Mouse (Mus musculus) forebrain, embryonic 12.5 days (tissue): Measurements from ENCODE around the gene Defb7. TPM values are rescaled to one million over a fixed set of nuclear protein-coding genes. Genes with fewer than 3 reads are reported as not detected.

Experiments
- ATAC-seq: fragments of 200-750 bp; cut with Nextera tagmentation; 2 replicates; pipeline ENCODE4 v1.8.0; 2017; ENCODE audit warnings: moderate TSS enrichment; ENCODE audit not compliant: low FRiP score
- H3K27ac ChIP-seq: fragments of 300-500 bp; sonication (generic); 2 replicates; pipeline ENCODE4 v1.5.1; 2016; ENCODE audit warnings: mild to moderate bottlenecking
- H3K27me3 ChIP-seq: fragments of 300-500 bp; sonication (generic); 2 replicates; pipeline ENCODE4 v1.6.1; 2016; ENCODE audit warnings: mild to moderate bottlenecking
- H3K36me3 ChIP-seq: fragments of 300-500 bp; sonication (generic); replicated peaks from 2 replicates; pipeline ENCODE4 v1.6.1; 2016; ENCODE audit warnings: mild to moderate bottlenecking
- H3K4me1 ChIP-seq: fragments of 300-500 bp; sonication (generic); 2 replicates; pipeline ENCODE4 v1.6.1; 2016
- H3K4me2 ChIP-seq: fragments of 300-500 bp; sonication (generic); 2 replicates; pipeline ENCODE4 v1.6.1; 2016; ENCODE audit warnings: mild to moderate bottlenecking, moderate library complexity
- H3K4me3 ChIP-seq: fragments of 300-500 bp; sonication (generic); replicated peaks from 2 replicates; pipeline ENCODE4 v1.5.1; 2016; ENCODE audit warnings: mild to moderate bottlenecking
- H3K9ac ChIP-seq: fragments of 300-500 bp; sonication (generic); 2 replicates; pipeline ENCODE4 v1.6.1; 2016; ENCODE audit warnings: mild to moderate bottlenecking
- H3K9me3 ChIP-seq: fragments of 300-500 bp; sonication (generic); 2 replicates; pipeline ENCODE4 v1.6.1; 2016
- WGBS: fragments of 180-500 bp; shearing (Covaris S2); methylation state at CpG from one replicate; pipeline ENCODE4 v1.1.7; 2016; 5-methylcytosine and 5-hydroxymethylcytosine counted together
- microRNA-seq: library from miRNA; unstranded; fragments of <30 nt; microRNA quantifications from one replicate; pipeline ENCODE4, GENCODE M21; 2017
- polyA plus RNA-seq: library from polyadenylated mRNA; unstranded; fragments of >200 nt; fragmentation: Nextera tagmentation; extraction: Ambion mirVana; gene quantifications from 2 replicates; pipeline ENCODE4 v1.2.1, GENCODE M21; 2016

Defb7 gene
- polyA plus RNA-seq, result not detected in 2 replicates

DNA sequence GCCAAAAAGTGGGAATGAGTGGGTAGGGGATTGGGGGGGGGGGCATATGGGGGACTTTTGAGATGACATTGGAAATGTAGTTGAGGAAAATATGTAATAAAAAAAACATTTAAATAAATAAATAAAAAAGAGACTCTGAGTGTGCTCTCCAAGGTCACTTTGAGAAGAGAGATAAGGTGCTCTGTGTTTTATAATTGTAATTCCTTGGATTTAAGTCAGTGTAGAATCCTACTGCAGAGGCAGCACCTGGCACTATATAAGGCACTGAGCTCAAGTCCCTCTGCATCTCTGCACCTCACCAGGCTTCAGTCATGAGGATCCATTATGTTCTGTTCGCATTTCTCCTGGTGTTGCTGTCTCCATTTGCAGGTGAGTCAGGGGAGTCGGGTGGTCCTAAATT is at the start of gene Defb7:
Defb7 (plus strand) TSS at position 301 of the 400 bp plus-strand sequence.
- Histone ChIP-seq H3K27me3 (no peaks in the 10 kb centered on the region), H3K27ac (no peak within 1 kb of the TSS), H3K4me2 (no peak within 1 kb of the TSS), H3K36me3 (no peaks in the 10 kb centered on the region), H3K4me3 (no peak within 1 kb of the TSS), H3K4me1 (no peaks in the 10 kb centered on the region), H3K9me3 (peaks cover under 1% of the 10 kb centered on the region), H3K9ac (no peak within 1 kb of the TSS)
- 96% methylated on average over 2 of the region's 2 CpGs for WGBS
- no peak for ATAC-seq

DNA sequence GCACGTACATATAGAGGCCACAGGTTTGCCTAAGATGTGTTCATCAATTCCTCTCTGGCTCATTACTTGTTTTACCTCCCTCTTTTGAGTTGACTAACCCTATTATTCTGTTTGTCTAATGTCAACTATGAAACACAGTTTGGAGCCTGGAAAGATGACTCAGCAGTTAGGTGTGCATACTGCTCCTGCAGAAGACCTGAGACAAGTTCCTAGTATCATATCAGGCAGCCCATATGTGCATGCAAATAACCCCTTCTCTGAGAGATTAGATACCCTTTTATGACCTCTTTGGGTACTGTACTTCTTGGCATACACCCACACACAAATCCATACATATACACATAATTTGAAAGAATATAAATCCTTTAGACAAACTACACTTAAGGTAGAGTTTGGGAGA is 48.5 kb upstream of the Defb7 start:
- Histone ChIP-seq H3K36me3 (no peaks in the 10 kb centered on the region), H3K27me3 (no peaks in the 10 kb centered on the region), H3K9me3 (no peaks in the 10 kb centered on the region; the same call in 1 of the 2 replicates), H3K9ac (no peak overlapping the region), H3K4me2 (no peak overlapping the region), H3K27ac (no peak overlapping the region), H3K4me3 (no peak overlapping the region), H3K4me1 (no peaks in the 10 kb centered on the region)
- ATAC-seq, result no peak
- 68% methylated on average over 1 of the region's 1 CpGs for WGBS

DNA sequence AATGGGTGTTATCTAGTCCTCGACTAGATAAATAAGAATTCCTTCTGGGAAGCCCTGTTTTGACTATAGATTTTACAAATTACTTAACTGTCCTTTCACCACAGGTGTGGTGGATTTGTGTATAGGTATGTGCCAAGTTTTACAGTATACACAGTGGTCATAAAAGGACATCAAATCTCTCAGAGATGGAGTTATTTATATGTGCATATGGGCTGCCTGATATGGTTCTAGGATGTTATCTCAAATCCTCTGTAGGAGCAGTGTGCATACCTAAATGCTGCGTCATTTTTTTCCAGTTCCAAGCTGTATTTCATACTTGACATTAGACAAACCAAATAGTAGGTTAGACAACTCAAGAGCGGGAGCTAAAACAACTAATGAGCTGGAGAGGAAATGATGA is 33.5 kb upstream of the Defb7 start:
- no peak overlapping the region for H3K9ac ChIP-seq
- no peak for ATAC-seq
- H3K27ac ChIP-seq, result no peak overlapping the region
- 77% methylated on average over 3 of the region's 3 CpGs for WGBS
- H3K27me3 ChIP-seq, result no peaks in the 10 kb centered on the region
- H3K4me2 ChIP-seq, result no peak overlapping the region
- no peaks in the 10 kb centered on the region for H3K36me3 ChIP-seq
- H3K9me3 ChIP-seq, result peaks cover 4% of the 10 kb centered on the region; the same call in 1 of the 2 replicates
- H3K4me1 ChIP-seq, result no peaks in the 10 kb centered on the region
- H3K4me3 ChIP-seq, result no peak overlapping the region

DNA sequence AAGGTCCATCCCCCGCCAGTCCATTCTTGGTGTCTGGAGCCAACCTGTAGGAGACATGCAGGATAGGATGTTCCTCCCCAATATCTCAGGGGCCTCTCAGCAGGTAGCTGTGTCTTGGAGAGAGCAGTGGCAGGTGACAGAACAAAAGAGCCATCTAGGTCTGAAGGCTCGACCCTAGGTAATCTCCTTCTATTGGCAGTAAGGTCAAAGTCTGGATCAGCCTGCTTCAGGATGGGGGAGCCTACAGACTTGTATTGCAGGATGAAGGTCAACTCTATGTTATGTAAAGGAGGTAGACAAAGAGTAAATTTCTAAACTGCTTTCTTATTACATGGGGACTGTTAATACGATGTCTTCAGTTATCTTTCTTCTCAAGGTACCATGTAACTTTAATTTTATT is 25.9 kb upstream of the Defb7 start:
- no peaks in the 10 kb centered on the region for H3K27me3 ChIP-seq
- ATAC-seq, result no peak
- 75% methylated on average over 3 of the region's 3 CpGs for WGBS
- no peak overlapping the region for H3K4me2 ChIP-seq
- H3K4me1 ChIP-seq, result no peaks in the 10 kb centered on the region
- H3K9me3 ChIP-seq, result no peaks in the 10 kb centered on the region
- no peaks in the 10 kb centered on the region for H3K36me3 ChIP-seq
- no peak overlapping the region for H3K9ac ChIP-seq
- no peak overlapping the region for H3K27ac ChIP-seq
- no peak overlapping the region for H3K4me3 ChIP-seq

DNA sequence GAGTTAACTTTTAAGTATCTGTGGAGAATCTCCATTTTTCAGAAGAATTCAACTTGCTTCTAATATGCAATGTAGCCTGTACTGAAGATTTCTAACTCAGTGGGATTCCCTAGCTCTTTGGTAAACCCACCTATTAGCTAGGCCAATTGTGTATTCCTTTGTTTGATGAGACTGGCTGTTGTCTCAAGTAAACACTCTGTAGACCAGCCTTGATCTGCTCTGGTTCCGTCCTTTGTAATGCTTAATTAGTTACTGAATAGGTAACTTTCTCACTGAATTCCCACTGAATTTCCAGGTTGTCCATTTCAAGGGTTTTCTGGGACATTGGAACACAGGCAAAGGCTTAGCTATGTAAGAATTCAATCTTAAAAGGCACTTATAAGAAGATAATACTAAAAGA is 5.6 kb downstream of the Defb7 start:
- WGBS, result 72% methylated on average over 1 of the region's 1 CpGs
- Histone ChIP-seq H3K27me3 (no peaks in the 10 kb centered on the region), H3K4me2 (no peak overlapping the region), H3K9me3 (peaks cover 8% of the 10 kb centered on the region), H3K36me3 (no peaks in the 10 kb centered on the region), H3K4me3 (no peak overlapping the region), H3K9ac (no peak overlapping the region), H3K27ac (no peak overlapping the region), H3K4me1 (no peaks in the 10 kb centered on the region)
- no peak for ATAC-seq

DNA sequence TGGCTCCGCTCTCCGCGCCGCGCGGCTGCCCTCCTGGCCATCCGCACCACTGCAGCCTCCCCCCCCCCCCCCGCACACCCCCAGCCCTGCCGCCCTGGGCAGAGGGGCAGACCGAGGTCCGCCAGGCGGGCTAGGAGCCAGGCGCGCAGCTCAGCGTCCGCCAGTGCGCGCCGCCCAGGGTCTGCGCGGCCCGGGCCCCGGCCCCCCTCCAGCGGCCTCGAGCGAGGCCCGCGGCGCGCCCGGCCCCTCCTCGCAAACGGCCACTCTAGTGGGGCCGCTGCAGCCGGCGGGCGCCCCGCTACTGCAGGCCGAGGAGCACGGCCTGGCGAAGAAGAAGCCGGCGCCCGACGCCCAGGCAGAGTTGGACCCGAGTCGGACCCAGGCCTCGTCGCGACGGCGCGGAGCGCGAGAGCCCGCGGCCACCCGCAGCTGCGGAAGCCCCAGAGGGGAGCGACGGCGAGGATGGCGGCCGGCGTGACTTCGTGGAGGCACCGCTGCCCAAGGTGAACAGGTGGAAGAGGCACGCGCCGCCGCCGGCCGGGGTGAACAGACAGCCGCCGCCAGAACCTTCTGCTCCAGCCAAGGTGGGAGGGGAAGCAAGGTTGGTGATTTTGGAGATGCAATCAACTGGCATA is 40.4 kb downstream of the Defb7 start:
- peak; percentile 81 for ATAC-seq
- no peaks in the 10 kb centered on the region; the same call in 1 of the 2 replicates for H3K4me1 ChIP-seq
- H3K27me3 ChIP-seq, result peaks cover 21% of the 10 kb centered on the region
- H3K4me3 ChIP-seq, result peak overlapping the region; percentile 34
- H3K27ac ChIP-seq, result no peak overlapping the region
- H3K4me2 ChIP-seq, result peak overlapping the region; percentile 56
- WGBS, result 13% methylated on average over 62 of the region's 75 CpGs
- H3K9ac ChIP-seq, result 0 out of 2 replicates have a peak overlapping the region, but pooled peaks have one; percentile 33
- no peaks in the 10 kb centered on the region for H3K36me3 ChIP-seq
- peaks cover 37% of the 10 kb centered on the region for H3K9me3 ChIP-seq

DNA sequence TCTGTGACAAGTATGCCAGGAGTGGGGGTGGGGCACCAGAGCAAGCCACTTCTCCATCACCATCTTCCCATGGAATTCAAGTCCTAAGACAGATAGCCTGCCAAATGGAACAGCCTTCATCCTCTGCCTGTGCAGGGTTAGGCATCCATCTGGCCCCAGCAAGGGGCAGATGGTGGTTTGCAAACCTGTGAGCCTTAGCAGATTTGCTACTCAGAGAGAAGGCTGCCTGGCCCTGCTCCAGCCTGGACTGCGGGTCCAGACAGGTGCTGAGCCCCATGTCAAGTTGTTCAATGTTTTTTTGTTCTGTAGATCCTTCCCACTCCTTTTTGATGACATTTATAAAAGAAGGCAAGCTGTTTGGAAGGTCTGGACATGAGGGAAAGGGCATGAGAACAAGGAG is 45.5 kb downstream of the Defb7 start:
- WGBS, result 69% methylated on average over 1 of the region's 1 CpGs
- peaks cover 28% of the 10 kb centered on the region; the same call in 1 of the 2 replicates for H3K9me3 ChIP-seq
- no peak for ATAC-seq

More for the DNA sequence above, 45.5 kb downstream of the Defb7 start:
- Histone ChIP-seq H3K27me3 (peaks cover 13% of the 10 kb centered on the region), H3K4me1 (no peaks in the 10 kb centered on the region), H3K36me3 (no peaks in the 10 kb centered on the region), H3K9ac (no peak overlapping the region), H3K4me2 (no peak overlapping the region), H3K27ac (no peak overlapping the region), H3K4me3 (no peak overlapping the region)

Small RNAs within 50 kb of the gene (microRNA-seq; reads per million reads assigned to microRNA genes)
- gene Gm27288, result not detected
- gene Gm27852, result not detected

Other genes starting within 250 kb of the Defb7 start
- gene Defb5, start 247.5 kb upstream of the Defb7 start, polyA plus RNA-seq, result not detected in 2 replicates
- gene Defb3, start 201.7 kb upstream of the Defb7 start, polyA plus RNA-seq, result not detected in 2 replicates
- gene Defb8, start 47.5 kb upstream of the Defb7 start, polyA plus RNA-seq, result not detected in 2 replicates
- 0.15 TPM in 1 of 2 replicates, not detected in the other for gene 4930467E23Rik, start 234.5 kb downstream of the Defb7 start, polyA plus RNA-seq